Mouse (Mus musculus): ENCODE measurements around the gene D930007J09Rik. TPM values are rescaled to one million over a fixed set of nuclear protein-coding genes. Genes with fewer than 3 reads are reported as not detected.
A peak's percentile ranks its signal among the peaks of the same experiment; 100 is the strongest.

Gene D930007J09Rik
- polyA plus RNA-seq, 1 experiment from 2014 or later = not detected

DNA sequence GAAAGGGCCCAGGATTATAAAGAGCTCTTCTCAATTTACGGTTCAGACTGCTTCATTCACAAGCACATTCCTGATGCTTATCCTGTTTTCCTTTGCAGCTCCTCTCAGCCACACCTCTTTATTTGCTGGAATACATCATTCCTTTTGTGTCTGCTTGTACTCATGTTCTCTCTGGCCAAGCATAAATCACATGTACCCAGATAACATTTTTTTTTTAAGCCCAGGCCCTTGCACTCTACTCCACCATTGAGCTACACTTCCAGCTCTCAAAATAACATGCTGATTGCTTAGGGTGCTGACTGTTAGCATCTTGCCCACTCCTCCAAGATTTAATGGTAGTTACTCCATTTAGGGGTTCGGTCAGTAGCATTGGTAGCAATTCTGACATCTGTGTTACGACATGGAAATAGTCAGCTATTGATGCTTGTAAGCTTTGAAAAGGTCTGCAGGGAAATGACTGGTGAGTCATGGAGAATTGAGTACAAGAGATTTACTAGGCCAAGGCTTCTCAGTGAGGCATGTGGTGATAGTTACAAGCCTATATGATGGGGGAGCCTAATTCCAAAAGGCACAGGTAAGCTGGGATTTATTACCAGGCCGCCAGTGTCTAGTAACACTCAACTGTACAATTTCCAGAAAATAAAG lies 1.2 kb upstream of the D930007J09Rik start:
- Histone ChIP-seq H3K36me3 (replicated peaks) (peaks cover 32% of the 10 kb centered on the region), H3K9me3 (no peaks in the 10 kb centered on the region), H3K4me1 (peaks cover 40% of the 10 kb centered on the region), H3K27ac (no peak overlapping the region), H3K27me3 (ENCODE audit: poor library complexity, severe bottlenecking) (no peaks in the 10 kb centered on the region), H3K4me3 (peak overlapping the region; percentile 73)
- DNase-seq (ENCODE audit: extremely low spot score, low spot score) = no peak
- 81% methylated on average over 4 of the region's 4 CpGs for WGBS

DNA sequence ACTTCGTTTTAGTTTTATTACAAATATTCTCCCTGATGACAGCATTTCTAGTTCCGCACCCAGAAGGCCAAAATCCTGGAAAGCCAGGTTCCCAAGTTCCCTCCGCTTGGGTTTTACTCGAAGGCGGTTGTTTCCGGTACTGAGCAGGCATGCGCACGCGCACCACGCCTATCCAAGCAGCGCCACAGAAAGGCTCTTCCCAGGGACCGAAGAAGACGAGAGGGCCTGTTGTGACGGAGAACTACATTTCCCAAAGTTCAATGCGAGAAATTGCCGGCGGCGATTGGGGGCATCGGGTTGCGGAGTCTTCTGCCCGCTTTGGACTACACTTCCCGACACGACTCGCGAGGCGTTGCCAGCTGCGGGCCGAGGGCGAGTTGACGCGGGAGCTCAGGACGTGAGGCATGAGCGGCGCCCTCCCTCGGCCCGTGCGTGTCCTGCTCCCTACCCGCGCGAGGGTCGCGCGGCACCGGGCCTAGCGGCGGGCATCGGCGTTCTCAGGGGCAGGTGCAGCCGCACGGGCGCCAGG lies 892 bp downstream of the D930007J09Rik start, which contains the start of gene Wrnip1:
Gene Wrnip1, plus strand, starts transcription at position 346 of the 529 bp plus-strand sequence.
- Histone ChIP-seq H3K27ac (peak within 1 kb of the TSS; percentile 91), H3K9me3 (no peaks in the 10 kb centered on the region), H3K4me3 (peak within 1 kb of the TSS; percentile 73), H3K4me1 (peaks cover 36% of the 10 kb centered on the region), H3K36me3 (replicated peaks) (peaks cover 11% of the 10 kb centered on the region), H3K27me3 (ENCODE audit: poor library complexity, severe bottlenecking) (no peaks in the 10 kb centered on the region)
- DNase-seq (ENCODE audit: extremely low spot score, low spot score) = peak; percentile 98
- under 1% methylated on average over 51 of the region's 51 CpGs for WGBS

DNA sequence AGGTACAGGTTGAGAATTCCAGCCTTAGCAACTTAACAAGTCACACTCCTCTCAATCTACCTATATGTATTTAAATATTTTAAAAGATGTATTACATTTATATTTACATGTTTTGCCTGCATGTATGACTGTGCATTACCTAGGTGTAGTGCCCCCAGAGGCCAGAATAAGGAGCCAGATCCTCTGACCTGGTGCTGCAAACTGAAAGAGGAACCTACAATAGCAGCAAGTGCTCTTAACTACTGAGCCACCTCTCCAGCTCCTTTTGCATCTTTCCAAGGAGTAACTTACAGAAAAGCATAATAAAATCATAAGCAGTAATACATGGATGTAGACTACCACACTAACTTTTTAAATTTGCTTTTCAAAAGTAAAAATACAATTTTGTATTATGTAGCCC lies 1.8 kb downstream of the D930007J09Rik start:
- H3K9me3 ChIP-seq = no peaks in the 10 kb centered on the region
- peaks cover 2% of the 10 kb centered on the region for H3K36me3 ChIP-seq (replicated peaks)
- no peaks in the 10 kb centered on the region for H3K27me3 ChIP-seq (ENCODE audit: poor library complexity, severe bottlenecking)
- no peak overlapping the region for H3K27ac ChIP-seq
- no peak for DNase-seq (ENCODE audit: extremely low spot score, low spot score)
- peak overlapping the region; percentile 73 for H3K4me3 ChIP-seq
- H3K4me1 ChIP-seq = peaks cover 36% of the 10 kb centered on the region

DNA sequence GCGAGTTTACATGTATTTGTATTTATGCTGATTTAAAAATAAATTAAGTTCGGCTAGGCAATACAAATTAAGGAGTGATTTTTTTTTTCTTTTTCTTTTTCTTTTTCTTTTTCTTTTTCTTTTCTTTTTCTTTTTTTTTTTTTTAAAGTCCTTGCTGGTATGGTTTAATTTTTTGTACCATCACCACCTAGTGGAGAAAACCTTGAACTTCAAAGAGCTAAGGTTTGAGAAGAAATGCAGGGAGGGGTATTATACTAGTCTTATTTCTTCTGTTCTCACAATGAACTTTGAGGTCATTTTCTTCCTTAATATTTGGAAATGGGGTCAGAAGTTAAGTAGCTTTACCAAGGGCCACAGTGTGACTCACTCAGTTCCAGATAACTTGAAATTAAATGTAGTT lies 3.5 kb downstream of the D930007J09Rik start:
- H3K4me1 ChIP-seq = peaks cover 28% of the 10 kb centered on the region
- H3K27me3 ChIP-seq (ENCODE audit: poor library complexity, severe bottlenecking) = no peaks in the 10 kb centered on the region
- H3K27ac ChIP-seq = no peak overlapping the region
- 84% methylated on average over 2 of the region's 2 CpGs for WGBS
- DNase-seq (ENCODE audit: extremely low spot score, low spot score) = no peak
- no peak overlapping the region for H3K4me3 ChIP-seq
- H3K36me3 ChIP-seq (replicated peaks) = no peaks in the 10 kb centered on the region; the same call in 1 of the 2 replicates
- H3K9me3 ChIP-seq = no peaks in the 10 kb centered on the region

DNA sequence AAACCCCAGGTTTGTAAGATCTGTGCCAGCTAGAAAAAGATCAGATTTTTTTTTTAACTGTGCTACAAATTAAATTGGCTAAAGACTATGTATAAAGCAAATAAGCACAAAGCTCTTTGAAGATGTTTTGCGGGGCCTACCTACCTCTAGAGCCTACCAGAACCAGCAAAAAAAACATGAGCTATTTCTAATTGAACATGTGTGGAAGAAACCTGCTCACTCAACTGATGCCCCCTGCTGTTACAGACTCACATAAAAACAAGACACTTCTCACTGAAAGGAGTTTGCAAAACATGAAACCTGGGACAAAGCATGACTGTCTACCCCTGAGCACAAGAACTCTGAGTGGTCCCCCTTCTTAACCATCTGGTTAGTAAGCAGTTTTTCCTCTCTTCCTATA lies 5.6 kb downstream of the D930007J09Rik start:
- DNase-seq (ENCODE audit: extremely low spot score, low spot score) = no peak
- Histone ChIP-seq H3K4me3 (no peak overlapping the region), H3K27me3 (ENCODE audit: poor library complexity, severe bottlenecking) (no peaks in the 10 kb centered on the region), H3K4me1 (peaks cover 8% of the 10 kb centered on the region), H3K9me3 (no peaks in the 10 kb centered on the region), H3K36me3 (replicated peaks) (no peaks in the 10 kb centered on the region), H3K27ac (no peak overlapping the region)
- 93% methylated on average over 1 of the region's 1 CpGs for WGBS

DNA sequence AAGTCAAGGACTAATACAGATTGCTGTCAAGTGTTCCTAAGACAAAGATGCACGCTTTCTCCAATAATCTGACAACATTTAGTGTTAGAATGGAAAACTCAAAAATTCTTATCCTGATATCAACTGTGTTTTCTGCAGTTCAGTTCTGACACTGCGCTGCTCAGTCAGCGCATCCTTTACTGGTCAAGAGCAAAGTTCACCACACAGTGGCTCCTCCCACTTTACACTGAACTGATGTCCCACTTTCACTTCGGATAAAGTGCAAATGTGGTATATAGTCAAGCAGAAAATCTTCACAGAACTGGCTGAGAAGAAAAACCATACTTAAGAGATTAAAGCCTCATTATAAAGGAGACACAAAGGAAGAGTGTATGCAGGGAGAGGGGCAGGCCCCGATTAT lies 7.5 kb downstream of the D930007J09Rik start:
- no peaks in the 10 kb centered on the region for H3K27me3 ChIP-seq (ENCODE audit: poor library complexity, severe bottlenecking)
- H3K9me3 ChIP-seq = no peaks in the 10 kb centered on the region
- DNase-seq (ENCODE audit: extremely low spot score, low spot score) = no peak
- no peaks in the 10 kb centered on the region for H3K4me1 ChIP-seq
- H3K4me3 ChIP-seq = no peak overlapping the region
- H3K27ac ChIP-seq = no peak overlapping the region
- WGBS = 87% methylated on average over 5 of the region's 5 CpGs
- H3K36me3 ChIP-seq (replicated peaks) = no peaks in the 10 kb centered on the region

DNA sequence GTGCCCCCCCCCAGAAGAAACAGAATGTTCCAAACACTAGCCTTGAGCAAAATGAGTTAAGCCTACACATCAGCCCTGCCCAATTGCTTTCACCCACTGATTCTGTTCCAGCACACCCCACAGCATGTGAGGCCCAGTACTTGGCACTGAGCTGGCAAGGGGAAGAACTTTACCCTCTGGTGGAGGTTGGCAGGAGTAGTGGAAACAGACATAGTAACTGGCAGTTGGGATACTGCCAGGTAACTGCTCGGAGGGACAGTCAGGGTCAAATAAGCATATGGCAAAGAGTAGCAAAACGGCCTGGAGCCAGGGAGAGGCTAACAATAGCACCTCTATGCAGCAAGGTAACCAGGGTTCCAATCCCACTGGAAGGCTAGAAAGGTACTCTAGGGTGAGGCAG lies 8.0 kb downstream of the D930007J09Rik start:
- WGBS = 81% methylated on average over 2 of the region's 2 CpGs
- Histone ChIP-seq H3K9me3 (no peaks in the 10 kb centered on the region), H3K36me3 (replicated peaks) (no peaks in the 10 kb centered on the region), H3K4me1 (no peaks in the 10 kb centered on the region), H3K27me3 (ENCODE audit: poor library complexity, severe bottlenecking) (no peaks in the 10 kb centered on the region), H3K27ac (no peak overlapping the region), H3K4me3 (no peak overlapping the region)
- no peak for DNase-seq (ENCODE audit: extremely low spot score, low spot score)

DNA sequence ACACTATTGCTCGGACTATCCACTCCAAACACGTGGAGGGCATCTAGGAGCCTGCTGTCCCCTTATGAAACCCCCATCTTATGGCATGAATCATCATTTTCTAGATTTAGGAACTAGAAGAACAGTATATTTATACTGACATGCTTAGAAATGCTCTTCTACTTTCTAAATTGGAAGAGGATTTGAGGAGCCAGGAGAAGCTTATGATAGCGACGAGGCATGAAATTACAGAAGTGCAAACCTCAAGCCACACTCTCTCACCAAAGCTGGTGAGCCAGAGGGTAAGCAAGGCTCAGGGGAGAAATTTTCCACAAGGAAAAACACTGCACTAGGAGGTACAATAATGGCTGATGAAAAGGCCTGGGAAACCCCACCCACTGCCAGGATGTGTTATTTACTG lies 12.9 kb downstream of the D930007J09Rik start:
- H3K27me3 ChIP-seq (ENCODE audit: poor library complexity, severe bottlenecking) = no peaks in the 10 kb centered on the region
- WGBS = 84% methylated on average over 4 of the region's 4 CpGs
- H3K9me3 ChIP-seq = no peaks in the 10 kb centered on the region
- H3K36me3 ChIP-seq (replicated peaks) = no peaks in the 10 kb centered on the region
- no peak overlapping the region for H3K4me3 ChIP-seq
- no peak overlapping the region for H3K27ac ChIP-seq
- no peaks in the 10 kb centered on the region for H3K4me1 ChIP-seq
- DNase-seq (ENCODE audit: extremely low spot score, low spot score) = no peak

DNA sequence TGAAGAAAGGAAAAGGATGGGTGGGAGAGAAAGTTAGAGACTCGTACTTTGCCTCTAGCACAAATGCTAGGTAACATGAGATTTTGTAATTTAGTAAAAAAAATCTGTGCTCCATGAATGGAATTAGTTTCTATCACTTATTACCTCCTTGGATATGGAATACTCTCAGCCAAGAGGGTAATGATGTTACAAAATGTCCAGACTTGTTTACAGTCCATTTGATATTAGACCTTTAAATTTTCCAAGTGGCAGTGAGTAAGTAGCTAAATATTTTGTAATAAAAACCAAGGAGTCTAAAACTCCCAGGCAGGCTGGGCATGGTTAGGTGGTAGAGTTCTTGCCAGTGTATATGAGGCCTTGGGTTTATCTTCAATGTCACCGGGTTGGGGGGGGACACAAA lies 15.1 kb downstream of the D930007J09Rik start:
- DNase-seq (ENCODE audit: extremely low spot score, low spot score) = no peak

DNA sequence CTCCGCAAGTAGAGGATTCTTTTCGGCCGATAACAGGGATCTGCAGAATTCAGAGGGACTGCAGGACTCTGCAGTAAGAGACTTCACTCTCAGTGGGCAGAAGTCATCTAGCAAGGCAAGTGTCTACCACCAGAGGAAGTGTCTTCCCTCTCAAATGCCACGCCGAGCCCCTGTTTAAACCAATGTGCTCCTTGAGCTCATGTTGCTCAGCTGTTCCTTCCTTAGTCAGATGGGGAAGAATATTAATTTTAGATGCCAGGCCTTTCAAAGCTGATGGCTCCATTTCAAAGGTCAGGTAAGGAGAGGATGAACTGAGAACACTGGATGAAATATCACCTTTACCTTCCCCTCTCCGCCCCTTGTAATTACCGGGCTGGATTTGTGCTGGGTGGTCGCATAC lies 18.8 kb downstream of the D930007J09Rik start, which contains the start of gene Mylk4:
Gene Mylk4, minus strand, starts transcription at position 139 of the 400 bp plus-strand sequence.
- H3K27ac ChIP-seq = no peak within 1 kb of the TSS
- no peaks in the 10 kb centered on the region for H3K27me3 ChIP-seq (ENCODE audit: poor library complexity, severe bottlenecking)
- H3K36me3 ChIP-seq (replicated peaks) = no peaks in the 10 kb centered on the region
- 90% methylated on average over 8 of the region's 8 CpGs for WGBS
- H3K9me3 ChIP-seq = no peaks in the 10 kb centered on the region
- no peak for DNase-seq (ENCODE audit: extremely low spot score, low spot score)
- 0 out of 2 replicates have a peak, but pooled peaks cover under 1% of the 10 kb centered on the region for H3K4me1 ChIP-seq
- no peak within 1 kb of the TSS for H3K4me3 ChIP-seq

More for the DNA sequence above, 15.1 kb downstream of the D930007J09Rik start:
- 80% methylated on average over 2 of the region's 2 CpGs for WGBS
- H3K9me3 ChIP-seq = no peaks in the 10 kb centered on the region
- no peaks in the 10 kb centered on the region for H3K27me3 ChIP-seq (ENCODE audit: poor library complexity, severe bottlenecking)
- no peaks in the 10 kb centered on the region for H3K36me3 ChIP-seq (replicated peaks)
- H3K4me3 ChIP-seq = no peak overlapping the region
- no peaks in the 10 kb centered on the region for H3K4me1 ChIP-seq
- H3K27ac ChIP-seq = no peak overlapping the region

DNA sequence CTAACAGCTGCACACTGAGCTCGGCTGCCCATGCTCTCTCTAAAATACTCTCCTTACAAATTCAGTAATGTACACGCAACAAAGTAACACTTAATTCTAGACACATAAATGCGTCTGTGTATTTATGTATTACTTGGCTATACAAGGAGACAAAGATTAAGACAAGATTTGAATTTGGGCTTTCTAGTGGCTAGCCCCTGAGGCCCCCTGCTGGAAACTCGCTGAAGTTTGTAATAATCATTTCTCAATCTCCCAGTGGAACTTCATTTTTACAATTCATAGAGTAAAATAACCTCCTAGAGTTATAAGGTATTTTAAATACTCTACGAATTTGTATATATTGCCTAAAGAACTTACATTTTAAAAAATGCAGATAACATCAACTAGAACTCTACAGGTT lies 19.6 kb downstream of the D930007J09Rik start:
- no peak for DNase-seq (ENCODE audit: extremely low spot score, low spot score)
- Histone ChIP-seq H3K27ac (no peak overlapping the region), H3K9me3 (no peaks in the 10 kb centered on the region), H3K27me3 (ENCODE audit: poor library complexity, severe bottlenecking) (no peaks in the 10 kb centered on the region), H3K36me3 (replicated peaks) (no peaks in the 10 kb centered on the region), H3K4me3 (no peak overlapping the region), H3K4me1 (0 out of 2 replicates have a peak, but pooled peaks cover 2% of the 10 kb centered on the region)
- WGBS = 71% methylated on average over 5 of the region's 5 CpGs

DNA sequence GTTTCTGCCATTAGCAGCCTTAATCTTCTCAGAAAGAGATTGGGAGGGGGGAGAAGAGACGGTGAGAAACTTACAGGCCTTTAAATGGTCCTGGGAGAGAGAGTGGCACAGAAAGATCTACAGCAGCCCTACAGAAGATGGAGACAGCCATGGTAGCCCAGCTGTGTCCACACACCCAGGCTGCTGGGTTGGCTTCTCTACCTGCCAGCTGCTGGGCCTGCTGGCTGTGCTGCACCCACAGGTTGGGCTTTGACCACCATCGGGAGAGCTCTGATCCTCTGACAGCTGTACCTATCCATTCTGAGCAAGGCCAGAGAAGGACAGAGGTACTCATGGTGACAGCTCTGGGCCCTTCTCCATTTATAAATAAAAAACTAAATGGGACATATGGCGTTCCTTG lies 23.8 kb downstream of the D930007J09Rik start:
- WGBS = 73% methylated on average over 3 of the region's 3 CpGs
- DNase-seq (ENCODE audit: extremely low spot score, low spot score) = no peak
- H3K9me3 ChIP-seq = no peaks in the 10 kb centered on the region

DNA sequence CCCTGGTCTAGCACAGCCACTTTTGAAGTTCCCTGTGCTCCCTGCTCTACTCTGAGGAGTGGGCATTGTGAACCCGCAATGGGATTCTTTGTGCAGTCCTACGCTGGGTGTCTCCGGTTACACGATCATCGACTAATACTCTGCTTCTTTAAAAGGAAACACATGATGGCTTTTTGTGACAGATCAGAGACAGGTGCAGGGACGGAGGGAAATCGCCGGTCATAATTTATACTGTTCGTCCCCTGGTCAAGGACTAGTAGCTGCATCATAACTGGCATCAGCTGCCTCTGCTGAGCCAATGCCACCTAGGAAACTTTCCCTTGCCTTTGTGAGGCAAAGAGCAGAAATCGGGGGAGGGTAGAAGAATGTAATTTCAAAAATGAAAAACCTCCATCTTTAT lies 26.3 kb downstream of the D930007J09Rik start:
- Histone ChIP-seq H3K4me3 (no peak overlapping the region), H3K9me3 (no peaks in the 10 kb centered on the region), H3K27ac (no peak overlapping the region), H3K36me3 (replicated peaks) (no peaks in the 10 kb centered on the region), H3K27me3 (ENCODE audit: poor library complexity, severe bottlenecking) (no peaks in the 10 kb centered on the region), H3K4me1 (0 out of 2 replicates have a peak, but pooled peaks cover 2% of the 10 kb centered on the region)
- WGBS = 87% methylated on average over 10 of the region's 10 CpGs
- no peak for DNase-seq (ENCODE audit: extremely low spot score, low spot score)

More for the DNA sequence above, 23.8 kb downstream of the D930007J09Rik start:
- no peak overlapping the region for H3K27ac ChIP-seq
- H3K4me1 ChIP-seq = 0 out of 2 replicates have a peak, but pooled peaks cover 2% of the 10 kb centered on the region
- H3K27me3 ChIP-seq (ENCODE audit: poor library complexity, severe bottlenecking) = no peaks in the 10 kb centered on the region
- no peaks in the 10 kb centered on the region for H3K36me3 ChIP-seq (replicated peaks)
- no peak overlapping the region for H3K4me3 ChIP-seq
